Mouse (Mus musculus): Measurements from ENCODE around the gene Cntnap5a. TPM values are rescaled to one million over a fixed set of nuclear protein-coding genes. Genes with fewer than 3 reads are reported as not detected.

The Cntnap5a gene
- total RNA-seq, 1 experiment from 2014 or later: not detected

GRCm38 (mm10) chr1:116477703-116478102 is 793.1 kb downstream of the Cntnap5a start:
- no peak for ATAC-seq (replicated peaks in 1 of 2; ENCODE audit: insufficient read depth in 1 of 2, low FRiP score in 2 of 2, low TSS enrichment in 1 of 2, low read depth in 1 of 2, poor library complexity in 2 of 2, severe bottlenecking in 2 of 2)

DNA sequence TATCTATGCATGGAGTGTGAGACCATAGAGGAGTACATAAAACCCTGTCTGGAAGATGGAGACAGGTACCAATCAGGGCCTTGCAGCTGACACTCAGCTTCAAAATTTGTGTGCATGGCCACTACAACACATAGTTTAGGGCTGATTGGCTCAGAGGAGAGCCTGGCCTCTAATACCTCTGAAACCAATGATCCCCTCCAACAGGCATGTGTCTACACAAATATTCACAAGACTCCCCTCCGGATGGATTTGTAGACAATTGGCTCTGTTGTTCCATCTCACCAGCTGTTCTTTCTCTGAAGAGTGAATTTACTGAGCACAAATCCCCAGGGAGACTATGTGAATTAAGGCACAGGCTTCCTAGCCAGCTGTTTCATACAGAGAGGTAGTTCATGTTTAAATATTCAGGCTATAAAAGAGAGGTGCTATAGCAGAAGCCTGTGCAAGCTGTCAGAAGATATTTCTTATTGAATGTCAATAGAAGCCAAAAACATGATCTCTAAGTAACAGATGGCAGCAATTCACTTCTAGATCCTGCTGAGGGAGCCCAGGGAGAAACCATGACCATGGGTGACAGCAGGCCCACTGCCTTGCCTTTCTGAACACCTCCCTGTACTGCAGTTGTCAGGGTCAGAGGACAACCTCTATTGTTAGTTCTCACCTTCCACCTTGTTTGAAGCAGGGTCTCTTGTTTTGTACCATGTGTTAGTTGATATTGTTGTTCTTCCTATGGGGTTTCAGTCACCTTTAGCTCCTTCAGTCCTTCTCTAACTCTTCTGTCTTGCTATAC is 804.4 kb downstream of the Cntnap5a start:
- ATAC-seq (replicated peaks in 1 of 2; ENCODE audit: insufficient read depth in 1 of 2, low FRiP score in 2 of 2, low TSS enrichment in 1 of 2, low read depth in 1 of 2, poor library complexity in 2 of 2, severe bottlenecking in 2 of 2): no peak

DNA sequence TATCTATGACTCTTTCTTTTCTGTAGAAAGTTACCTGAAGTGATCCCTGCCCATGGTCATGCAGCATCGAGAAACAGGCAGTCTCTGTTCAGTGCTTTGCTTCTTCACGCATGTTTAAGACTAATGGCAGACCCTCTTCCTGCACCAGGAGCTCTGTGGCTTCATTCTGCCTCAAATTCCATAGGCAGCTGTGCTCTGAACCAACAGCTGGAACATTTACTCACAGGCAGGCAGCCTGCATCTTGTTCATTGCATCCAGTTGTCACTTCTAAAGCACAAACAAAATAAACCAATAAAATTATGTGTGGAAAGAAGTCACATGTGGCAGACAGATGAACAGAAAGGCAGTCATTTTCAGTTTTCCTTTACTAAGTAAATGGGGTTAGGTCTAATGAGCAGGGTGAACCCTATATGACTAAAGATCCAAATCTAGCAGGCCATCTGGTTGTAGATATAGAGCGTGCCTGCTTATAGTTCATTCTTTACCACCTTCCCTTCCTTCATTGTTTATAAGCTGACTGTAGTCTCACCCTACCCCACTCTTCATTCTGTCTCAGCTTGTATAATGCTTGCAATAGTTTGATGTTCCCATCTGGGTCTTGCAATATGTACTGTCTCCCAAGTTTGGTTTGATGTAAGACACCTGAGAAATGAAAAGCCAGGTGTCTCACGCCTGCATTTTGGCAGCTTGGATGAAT is 893.6 kb downstream of the Cntnap5a start:
- no peak for ATAC-seq (replicated peaks in 1 of 2; ENCODE audit: insufficient read depth in 1 of 2, low FRiP score in 2 of 2, low TSS enrichment in 1 of 2, low read depth in 1 of 2, poor library complexity in 2 of 2, severe bottlenecking in 2 of 2)

- no peak for ATAC-seq (replicated peaks in 1 of 2; ENCODE audit: insufficient read depth in 1 of 2, low FRiP score in 2 of 2, low TSS enrichment in 1 of 2, low read depth in 1 of 2, poor library complexity in 2 of 2, severe bottlenecking in 2 of 2)
Measured at GRCm38 (mm10) chr1:116616272-116616671, 931.7 kb downstream of the Cntnap5a start.

Data from hematopoietic stem cell, adult 5-6 weeks (primary cell).